Mouse (Mus musculus): ENCODE results near the gene Eno3. TPM values are rescaled to one million over a fixed set of nuclear protein-coding genes. Genes with fewer than 3 reads are reported as not detected.

Eno3 gene
- polyA plus RNA-seq (2014; fragmentation: Nextera tagmentation; extraction: Ambion mirVana): 468 and 495 TPM in 2 replicates

GRCm38 (mm10) chr11:70656964-70657363 is at the start of gene Eno3:
TSS of gene Eno3 (plus strand) at chr11:70657202.
- peak within 1 kb of the TSS; percentile 79 to 97 for H3K4me3 ChIP-seq (ENCODE audit: control insufficient read depth in 1 of 2, insufficient read depth in 1 of 2, low read depth in 1 of 2, low read length in 2 of 2)
- H3K9ac ChIP-seq (ENCODE audit: low read length): peak within 1 kb of the TSS; percentile 99
- peaks cover 35 to 46% of the 10 kb centered on the region in 2 experiments for H3K4me1 ChIP-seq (ENCODE audit: control insufficient read depth in 2 of 2, insufficient read depth in 2 of 2, low read length in 2 of 2)
- no peaks in the 10 kb centered on the region for H3K27me3 ChIP-seq (ENCODE audit: control insufficient read depth, insufficient read depth, low read length)
- H3K4me2 ChIP-seq (ENCODE audit: low read length): peak within 1 kb of the TSS; percentile 90
- peak; percentile 54 for ATAC-seq (ENCODE audit: insufficient number of reproducible peaks, insufficient read depth, low FRiP score, low read depth)
- H3K9me3 ChIP-seq (ENCODE audit: control insufficient read depth, low read length): no peaks in the 10 kb centered on the region
- peaks cover 49% of the 10 kb centered on the region for H3K36me3 ChIP-seq (ENCODE audit: control insufficient read depth, insufficient read depth, low read length)
- WGBS: 9% methylated on average over 3 of the region's 3 CpGs
- H3K27ac ChIP-seq (replicated peaks in 1 of 2; ENCODE audit: control insufficient read depth in 1 of 2, insufficient read depth in 1 of 2, low read depth in 2 of 2, low read length in 2 of 2): peak within 1 kb of the TSS; percentile 85 to 98

- Histone ChIP-seq H3K36me3 (ENCODE audit: control insufficient read depth, insufficient read depth, low read length) (peaks cover 95% of the 10 kb centered on the region), H3K4me1 (ENCODE audit: control insufficient read depth in 2 of 2, insufficient read depth in 2 of 2, low read length in 2 of 2) (no peaks in the 10 kb centered on the region), H3K9ac (ENCODE audit: low read length) (no peak overlapping the region), H3K9me3 (ENCODE audit: control insufficient read depth, low read length) (no peaks in the 10 kb centered on the region), H3K27me3 (ENCODE audit: control insufficient read depth, insufficient read depth, low read length) (no peaks in the 10 kb centered on the region), H3K27ac (replicated peaks in 1 of 2; ENCODE audit: control insufficient read depth in 1 of 2, insufficient read depth in 1 of 2, low read depth in 2 of 2, low read length in 2 of 2) (no peak overlapping the region), H3K4me3 (ENCODE audit: control insufficient read depth in 1 of 2, insufficient read depth in 1 of 2, low read depth in 1 of 2, low read length in 2 of 2) (no peak overlapping the region), H3K4me2 (ENCODE audit: low read length) (no peak overlapping the region)
- no peak for ATAC-seq (ENCODE audit: insufficient number of reproducible peaks, insufficient read depth, low FRiP score, low read depth)
- WGBS: 85% methylated on average over 9 of the region's 9 CpGs
These were observed 49.4 kb upstream of the Eno3 start for GRCm38 (mm10) chr11:70607611-70608010.

GRCm38 (mm10) chr11:70608381-70609066 is 48.5 kb upstream of the Eno3 start:
- Histone ChIP-seq H3K9me3 (ENCODE audit: control insufficient read depth, low read length) (no peaks in the 10 kb centered on the region), H3K27me3 (ENCODE audit: control insufficient read depth, insufficient read depth, low read length) (no peaks in the 10 kb centered on the region), H3K4me2 (ENCODE audit: low read length) (no peak overlapping the region), H3K36me3 (ENCODE audit: control insufficient read depth, insufficient read depth, low read length) (peaks cover 96% of the 10 kb centered on the region), H3K4me1 (ENCODE audit: control insufficient read depth in 2 of 2, insufficient read depth in 2 of 2, low read length in 2 of 2) (no peaks in the 10 kb centered on the region), H3K27ac (replicated peaks in 1 of 2; ENCODE audit: control insufficient read depth in 1 of 2, insufficient read depth in 1 of 2, low read depth in 2 of 2, low read length in 2 of 2) (no peak overlapping the region), H3K9ac (ENCODE audit: low read length) (no peak overlapping the region), H3K4me3 (ENCODE audit: control insufficient read depth in 1 of 2, insufficient read depth in 1 of 2, low read depth in 1 of 2, low read length in 2 of 2) (no peak overlapping the region)
- 87% methylated on average over 25 of the region's 26 CpGs for WGBS
- ATAC-seq (ENCODE audit: insufficient number of reproducible peaks, insufficient read depth, low FRiP score, low read depth): no peak

GRCm38 (mm10) chr11:70610752-70611151 is 46.2 kb upstream of the Eno3 start:
- ATAC-seq (ENCODE audit: insufficient number of reproducible peaks, insufficient read depth, low FRiP score, low read depth): no peak
- H3K36me3 ChIP-seq (ENCODE audit: control insufficient read depth, insufficient read depth, low read length): peaks cover 76% of the 10 kb centered on the region
- H3K4me3 ChIP-seq (ENCODE audit: control insufficient read depth in 1 of 2, insufficient read depth in 1 of 2, low read depth in 1 of 2, low read length in 2 of 2): no peak overlapping the region
- H3K9ac ChIP-seq (ENCODE audit: low read length): no peak overlapping the region
- H3K27me3 ChIP-seq (ENCODE audit: control insufficient read depth, insufficient read depth, low read length): no peaks in the 10 kb centered on the region
- no peaks in the 10 kb centered on the region for H3K9me3 ChIP-seq (ENCODE audit: control insufficient read depth, low read length)
- H3K4me2 ChIP-seq (ENCODE audit: low read length): no peak overlapping the region
- H3K27ac ChIP-seq (replicated peaks in 1 of 2; ENCODE audit: control insufficient read depth in 1 of 2, insufficient read depth in 1 of 2, low read depth in 2 of 2, low read length in 2 of 2): no peak overlapping the region
- peaks cover 10 to 14% of the 10 kb centered on the region in 2 experiments for H3K4me1 ChIP-seq (ENCODE audit: control insufficient read depth in 2 of 2, insufficient read depth in 2 of 2, low read length in 2 of 2)
- 80% methylated on average over 4 of the region's 4 CpGs for WGBS

GRCm38 (mm10) chr11:70612505-70612904 is 44.5 kb upstream of the Eno3 start:
- H3K27ac ChIP-seq (replicated peaks in 1 of 2; ENCODE audit: control insufficient read depth in 1 of 2, insufficient read depth in 1 of 2, low read depth in 2 of 2, low read length in 2 of 2): no peak overlapping the region
- H3K4me3 ChIP-seq (ENCODE audit: control insufficient read depth in 1 of 2, insufficient read depth in 1 of 2, low read depth in 1 of 2, low read length in 2 of 2): no peak overlapping the region
- peaks cover 59% of the 10 kb centered on the region for H3K36me3 ChIP-seq (ENCODE audit: control insufficient read depth, insufficient read depth, low read length)
- H3K4me2 ChIP-seq (ENCODE audit: low read length): no peak overlapping the region
- 0 out of 2 replicates have a peak, but pooled peaks cover 7% of the 10 kb centered on the region for H3K27me3 ChIP-seq (ENCODE audit: control insufficient read depth, insufficient read depth, low read length)
- H3K4me1 ChIP-seq (ENCODE audit: control insufficient read depth in 2 of 2, insufficient read depth in 2 of 2, low read length in 2 of 2): peaks cover 12 to 15% of the 10 kb centered on the region in 2 experiments
- H3K9ac ChIP-seq (ENCODE audit: low read length): no peak overlapping the region
- 66% methylated on average over 7 of the region's 7 CpGs for WGBS
- no peaks in the 10 kb centered on the region for H3K9me3 ChIP-seq (ENCODE audit: control insufficient read depth, low read length)
- ATAC-seq (ENCODE audit: insufficient number of reproducible peaks, insufficient read depth, low FRiP score, low read depth): no peak

DNA sequence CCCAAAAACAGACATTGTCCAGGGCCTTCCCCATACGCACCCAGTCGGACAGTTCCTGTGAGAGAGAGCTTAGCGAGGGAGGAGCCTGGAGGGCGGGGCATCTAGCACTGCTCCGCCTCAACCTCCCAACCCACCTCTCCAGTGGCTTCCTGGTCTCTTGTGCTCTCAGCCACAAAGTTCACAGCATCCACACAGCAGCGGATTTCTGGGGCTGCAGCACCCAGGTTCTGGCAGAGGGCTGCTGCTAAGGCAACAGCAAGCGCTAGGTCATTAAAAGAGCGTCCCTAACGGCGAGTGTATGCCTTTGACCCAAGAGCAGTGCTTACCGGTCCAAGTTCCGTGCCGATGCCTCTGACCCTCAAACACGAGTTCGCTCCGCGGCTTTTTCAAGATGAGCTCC is 41.9 kb upstream of the Eno3 start:
- WGBS: 2% methylated on average over 17 of the region's 17 CpGs
- Histone ChIP-seq H3K9ac (ENCODE audit: low read length) (peak overlapping the region; percentile 66), H3K27me3 (ENCODE audit: control insufficient read depth, insufficient read depth, low read length) (0 out of 2 replicates have a peak, but pooled peaks cover 7% of the 10 kb centered on the region), H3K4me1 (ENCODE audit: control insufficient read depth in 2 of 2, insufficient read depth in 2 of 2, low read length in 2 of 2) (peaks cover 12 to 15% of the 10 kb centered on the region in 2 experiments), H3K27ac (replicated peaks in 1 of 2; ENCODE audit: control insufficient read depth in 1 of 2, insufficient read depth in 1 of 2, low read depth in 2 of 2, low read length in 2 of 2) (peak overlapping the region; percentile 41 to 48), H3K36me3 (ENCODE audit: control insufficient read depth, insufficient read depth, low read length) (peaks cover 33% of the 10 kb centered on the region), H3K4me2 (ENCODE audit: low read length) (peak overlapping the region; percentile 77), H3K9me3 (ENCODE audit: control insufficient read depth, low read length) (no peaks in the 10 kb centered on the region), H3K4me3 (ENCODE audit: control insufficient read depth in 1 of 2, insufficient read depth in 1 of 2, low read depth in 1 of 2, low read length in 2 of 2) (peak overlapping the region; percentile 37)
- ATAC-seq (ENCODE audit: insufficient number of reproducible peaks, insufficient read depth, low FRiP score, low read depth): peak; percentile 80

DNA sequence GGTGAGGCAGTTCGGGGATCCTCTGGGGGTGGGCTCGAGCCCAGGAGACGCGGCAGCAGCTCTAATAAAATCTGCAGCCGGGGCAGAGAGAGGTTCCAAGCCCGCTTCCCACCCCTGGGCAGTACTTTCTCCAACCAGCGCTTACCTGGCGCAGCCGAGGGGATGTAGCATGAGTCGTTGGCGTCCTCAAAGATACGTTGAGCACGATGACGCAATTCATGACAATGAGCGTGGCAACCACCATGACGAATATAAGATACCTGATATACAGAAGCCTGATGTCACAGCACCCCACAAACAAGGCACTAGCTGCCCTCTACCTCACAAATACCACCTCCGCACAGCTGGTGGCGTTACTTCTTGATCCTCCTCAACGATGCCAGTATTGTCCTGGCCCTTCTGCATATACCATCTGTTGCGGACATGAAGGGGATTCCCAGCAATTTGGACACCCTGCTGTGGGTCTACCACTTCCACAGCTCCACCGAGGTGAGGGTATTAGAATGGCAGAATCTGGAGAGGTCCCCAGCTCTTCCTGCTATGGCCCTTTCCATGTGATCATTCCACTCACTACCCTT is 41.4 kb upstream of the Eno3 start, which contains the start of gene 4930544D05Rik:
4930544D05Rik (plus strand) TSS at position 333 of the 578 bp plus-strand sequence.
- WGBS: 7% methylated on average over 21 of the region's 21 CpGs
- Histone ChIP-seq H3K4me2 (ENCODE audit: low read length) (peak within 1 kb of the TSS; percentile 77), H3K27ac (replicated peaks in 1 of 2; ENCODE audit: control insufficient read depth in 1 of 2, insufficient read depth in 1 of 2, low read depth in 2 of 2, low read length in 2 of 2) (peak within 1 kb of the TSS; percentile 41 to 48), H3K4me1 (ENCODE audit: control insufficient read depth in 2 of 2, insufficient read depth in 2 of 2, low read length in 2 of 2) (peaks cover 12 to 15% of the 10 kb centered on the region in 2 experiments), H3K27me3 (ENCODE audit: control insufficient read depth, insufficient read depth, low read length) (0 out of 2 replicates have a peak, but pooled peaks cover 7% of the 10 kb centered on the region), H3K9ac (ENCODE audit: low read length) (peak within 1 kb of the TSS; percentile 66), H3K9me3 (ENCODE audit: control insufficient read depth, low read length) (no peaks in the 10 kb centered on the region), H3K36me3 (ENCODE audit: control insufficient read depth, insufficient read depth, low read length) (peaks cover 28% of the 10 kb centered on the region), H3K4me3 (ENCODE audit: control insufficient read depth in 1 of 2, insufficient read depth in 1 of 2, low read depth in 1 of 2, low read length in 2 of 2) (peak within 1 kb of the TSS; percentile 37)
- no peak for ATAC-seq (ENCODE audit: insufficient number of reproducible peaks, insufficient read depth, low FRiP score, low read depth)
